Mouse (Mus musculus): ENCODE measurements at regions not wholly inside any gene's neighbourhood (a gene's known extent, or its start where the extent isn't known, plus 50 kb on each side); places are given as distances from the start of the nearest gene placed in this dataset.

GRCm38 (mm10) chr16:78737902-78738301, 161.4 kb upstream of the D16Ertd472e start:
- no peaks in the 10 kb centered on the region for H3K36me3 ChIP-seq (ENCODE audit: control insufficient read depth, insufficient read depth, low read length, poor library complexity, severe bottlenecking)
- H3K27me3 ChIP-seq (ENCODE audit: control insufficient read depth, insufficient read depth, low read length, poor library complexity, severe bottlenecking): no peaks in the 10 kb centered on the region
- no peaks in the 10 kb centered on the region for H3K9me3 ChIP-seq (replicated peaks; ENCODE audit: control insufficient read depth, insufficient read depth, low read length, poor library complexity, severe bottlenecking)
- no peak overlapping the region for H3K4me3 ChIP-seq (ENCODE audit: low read depth, low read length)
- H3K9ac ChIP-seq (ENCODE audit: low read depth, poor library complexity, severe bottlenecking): no peak overlapping the region
- H3K4me1 ChIP-seq (ENCODE audit: control insufficient read depth, insufficient read depth, low read length): no peaks in the 10 kb centered on the region
- TF ChIP-seq CTCF (IDR thresholded peaks at IDR 0.05; ENCODE audit: low read depth, low read length) (no peak), POLR2A (IDR thresholded peaks at IDR 0.05; ENCODE audit: insufficient read depth, low read length) (no peak), EP300 (IDR thresholded peaks at IDR 0.05; ENCODE audit: insufficient read depth, low read depth, low read length) (no peak)
- H3K27ac ChIP-seq (ENCODE audit: insufficient read depth, low read length): no peak overlapping the region

DNA sequence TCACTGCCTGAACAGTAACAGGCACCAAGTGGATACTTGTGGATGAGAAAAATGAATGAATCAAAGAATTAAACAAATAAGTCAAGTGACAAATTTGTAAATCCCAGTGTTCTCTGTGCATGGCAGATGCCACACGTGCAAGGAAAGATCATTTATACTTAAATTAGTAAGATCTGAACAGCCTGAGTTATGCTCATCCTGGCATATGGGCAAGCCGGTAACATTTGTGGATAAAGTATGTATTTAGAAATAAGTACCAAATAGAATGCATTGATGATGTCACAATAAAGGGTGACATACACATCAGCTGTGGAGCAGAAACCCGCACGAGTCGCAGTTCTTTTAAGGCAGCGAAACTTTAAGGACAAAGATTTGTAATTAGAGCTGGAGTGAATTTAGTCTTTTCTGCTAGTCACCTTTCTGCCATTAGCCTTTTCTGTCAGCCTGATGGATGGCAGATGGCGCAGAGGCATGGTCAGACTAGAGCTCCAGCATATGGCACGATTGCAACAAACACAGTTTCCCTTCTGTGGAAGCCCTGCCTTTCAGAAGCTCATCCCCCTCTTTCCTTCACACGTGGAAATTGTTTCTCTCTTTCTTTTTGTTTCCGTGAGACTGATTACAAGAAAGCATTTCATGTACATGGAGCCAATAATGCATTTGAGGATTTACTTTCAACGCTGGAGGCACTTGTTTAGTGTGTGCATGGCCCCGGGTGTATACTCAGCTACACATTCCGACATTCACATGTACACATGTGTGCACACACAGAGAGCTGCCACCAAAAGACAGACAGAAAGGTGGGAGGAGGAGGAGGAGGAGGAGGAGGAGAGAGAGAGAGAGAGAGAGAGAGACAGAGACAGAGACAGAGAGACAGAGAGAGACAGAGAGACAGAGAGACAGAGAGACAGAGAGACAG, 154.3 kb upstream of the D16Ertd472e start:
- Histone ChIP-seq H3K27me3 (ENCODE audit: control insufficient read depth, insufficient read depth, low read length, poor library complexity, severe bottlenecking) (no peaks in the 10 kb centered on the region), H3K4me3 (ENCODE audit: low read depth, low read length) (no peak overlapping the region), H3K9me3 (replicated peaks; ENCODE audit: control insufficient read depth, insufficient read depth, low read length, poor library complexity, severe bottlenecking) (no peaks in the 10 kb centered on the region), H3K27ac (ENCODE audit: insufficient read depth, low read length) (no peak overlapping the region), H3K36me3 (ENCODE audit: control insufficient read depth, insufficient read depth, low read length, poor library complexity, severe bottlenecking) (no peaks in the 10 kb centered on the region), H3K9ac (ENCODE audit: low read depth, poor library complexity, severe bottlenecking) (no peak overlapping the region), H3K4me1 (ENCODE audit: control insufficient read depth, insufficient read depth, low read length) (no peaks in the 10 kb centered on the region)
- TF ChIP-seq EP300 (IDR thresholded peaks at IDR 0.05; ENCODE audit: insufficient read depth, low read depth, low read length) (no peak), POLR2A (IDR thresholded peaks at IDR 0.05; ENCODE audit: insufficient read depth, low read length) (no peak), CTCF (IDR thresholded peaks at IDR 0.05; ENCODE audit: low read depth, low read length) (no peak)

- no peak overlapping the region for H3K9ac ChIP-seq (ENCODE audit: low read depth, poor library complexity, severe bottlenecking)
- H3K36me3 ChIP-seq (ENCODE audit: control insufficient read depth, insufficient read depth, low read length, poor library complexity, severe bottlenecking): no peaks in the 10 kb centered on the region
- H3K4me3 ChIP-seq (ENCODE audit: low read depth, low read length): no peak overlapping the region
- TF ChIP-seq EP300 (IDR thresholded peaks at IDR 0.05; ENCODE audit: insufficient read depth, low read depth, low read length) (no peak), POLR2A (IDR thresholded peaks at IDR 0.05; ENCODE audit: insufficient read depth, low read length) (no peak), CTCF (IDR thresholded peaks at IDR 0.05; ENCODE audit: low read depth, low read length) (no peak)
- H3K9me3 ChIP-seq (replicated peaks; ENCODE audit: control insufficient read depth, insufficient read depth, low read length, poor library complexity, severe bottlenecking): no peaks in the 10 kb centered on the region
- no peaks in the 10 kb centered on the region for H3K4me1 ChIP-seq (ENCODE audit: control insufficient read depth, insufficient read depth, low read length)
- H3K27me3 ChIP-seq (ENCODE audit: control insufficient read depth, insufficient read depth, low read length, poor library complexity, severe bottlenecking): no peaks in the 10 kb centered on the region
- H3K27ac ChIP-seq (ENCODE audit: insufficient read depth, low read length): no peak overlapping the region
These were observed 149.0 kb upstream of the D16Ertd472e start for GRCm38 (mm10) chr16:78725541-78725940.

GRCm38 (mm10) chr16:78709943-78710342, 133.4 kb upstream of the D16Ertd472e start:
- Histone ChIP-seq H3K4me3 (ENCODE audit: low read depth, low read length) (no peak overlapping the region), H3K27ac (ENCODE audit: insufficient read depth, low read length) (no peak overlapping the region), H3K36me3 (ENCODE audit: control insufficient read depth, insufficient read depth, low read length, poor library complexity, severe bottlenecking) (no peaks in the 10 kb centered on the region), H3K27me3 (ENCODE audit: control insufficient read depth, insufficient read depth, low read length, poor library complexity, severe bottlenecking) (no peaks in the 10 kb centered on the region), H3K9me3 (replicated peaks; ENCODE audit: control insufficient read depth, insufficient read depth, low read length, poor library complexity, severe bottlenecking) (no peaks in the 10 kb centered on the region), H3K4me1 (ENCODE audit: control insufficient read depth, insufficient read depth, low read length) (no peaks in the 10 kb centered on the region), H3K9ac (ENCODE audit: low read depth, poor library complexity, severe bottlenecking) (no peak overlapping the region)
- no peak for TF ChIP-seq POLR2A (IDR thresholded peaks at IDR 0.05; ENCODE audit: insufficient read depth, low read length)
- no peak for TF ChIP-seq EP300 (IDR thresholded peaks at IDR 0.05; ENCODE audit: insufficient read depth, low read depth, low read length)
- TF ChIP-seq CTCF (IDR thresholded peaks at IDR 0.05; ENCODE audit: low read depth, low read length): no peak

DNA sequence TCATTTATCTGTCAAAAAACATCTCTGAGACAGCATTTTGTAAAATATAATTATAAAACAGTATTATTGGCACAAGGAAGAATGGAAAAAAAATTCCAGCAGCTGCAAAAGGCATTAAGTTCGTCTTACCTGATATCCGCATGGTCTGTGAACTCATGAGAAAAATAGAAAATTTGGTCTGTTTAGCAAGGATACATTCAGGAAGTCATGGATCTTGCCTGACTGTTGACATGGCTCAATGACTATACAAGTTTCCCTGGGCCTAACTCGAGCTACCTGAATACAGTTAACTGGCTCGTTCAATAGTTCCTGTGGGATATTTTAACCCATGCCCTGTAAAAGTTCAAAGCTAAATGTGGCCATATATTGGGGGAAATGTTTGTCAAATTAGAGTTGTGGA, 131.1 kb upstream of the D16Ertd472e start:
- no peak overlapping the region for H3K27ac ChIP-seq (ENCODE audit: insufficient read depth, low read length)
- H3K9me3 ChIP-seq (replicated peaks; ENCODE audit: control insufficient read depth, insufficient read depth, low read length, poor library complexity, severe bottlenecking): no peaks in the 10 kb centered on the region
- no peaks in the 10 kb centered on the region for H3K4me1 ChIP-seq (ENCODE audit: control insufficient read depth, insufficient read depth, low read length)
- H3K9ac ChIP-seq (ENCODE audit: low read depth, poor library complexity, severe bottlenecking): no peak overlapping the region
- H3K36me3 ChIP-seq (ENCODE audit: control insufficient read depth, insufficient read depth, low read length, poor library complexity, severe bottlenecking): no peaks in the 10 kb centered on the region
- TF ChIP-seq POLR2A (IDR thresholded peaks at IDR 0.05; ENCODE audit: insufficient read depth, low read length) (no peak), EP300 (IDR thresholded peaks at IDR 0.05; ENCODE audit: insufficient read depth, low read depth, low read length) (no peak), CTCF (IDR thresholded peaks at IDR 0.05; ENCODE audit: low read depth, low read length) (no peak)
- no peaks in the 10 kb centered on the region for H3K27me3 ChIP-seq (ENCODE audit: control insufficient read depth, insufficient read depth, low read length, poor library complexity, severe bottlenecking)
- H3K4me3 ChIP-seq (ENCODE audit: low read depth, low read length): no peak overlapping the region

GRCm38 (mm10) chr16:78707165-78707564, 130.7 kb upstream of the D16Ertd472e start:
- Histone ChIP-seq H3K4me3 (ENCODE audit: low read depth, low read length) (no peak overlapping the region), H3K4me1 (ENCODE audit: control insufficient read depth, insufficient read depth, low read length) (no peaks in the 10 kb centered on the region), H3K27ac (ENCODE audit: insufficient read depth, low read length) (no peak overlapping the region), H3K27me3 (ENCODE audit: control insufficient read depth, insufficient read depth, low read length, poor library complexity, severe bottlenecking) (no peaks in the 10 kb centered on the region), H3K9me3 (replicated peaks; ENCODE audit: control insufficient read depth, insufficient read depth, low read length, poor library complexity, severe bottlenecking) (no peaks in the 10 kb centered on the region), H3K9ac (ENCODE audit: low read depth, poor library complexity, severe bottlenecking) (no peak overlapping the region), H3K36me3 (ENCODE audit: control insufficient read depth, insufficient read depth, low read length, poor library complexity, severe bottlenecking) (no peaks in the 10 kb centered on the region)
- TF ChIP-seq CTCF (IDR thresholded peaks at IDR 0.05; ENCODE audit: low read depth, low read length) (no peak), EP300 (IDR thresholded peaks at IDR 0.05; ENCODE audit: insufficient read depth, low read depth, low read length) (no peak), POLR2A (IDR thresholded peaks at IDR 0.05; ENCODE audit: insufficient read depth, low read length) (no peak)

All from ES-Bruce4 (cell line).